Mouse (Mus musculus) ES-Bruce4 (cell line): ENCODE data around the gene Dlgap1.

Experiments used
- CTCF ChIP-seq: IDR thresholded peaks from one replicate; pipeline ENCODE4 v1.8.1; 2011; ENCODE audit warnings: low read depth, low read length
- POLR2A ChIP-seq: IDR thresholded peaks from one replicate; pipeline ENCODE4 v1.8.1; 2011; ENCODE audit warnings: low read length; ENCODE audit not compliant: insufficient read depth

GRCm38 (mm10) chr17:70341920-70342319 lies 373.0 kb downstream of the Dlgap1 start:
- TF ChIP-seq CTCF (no peak), POLR2A (no peak)
